Mouse (Mus musculus) MEL-GATA-1-ER (cell line): ENCODE measurements at regions not wholly inside any gene's neighbourhood (a gene's known extent, or its start where the extent isn't known, plus 50 kb on each side); places are given as distances from the start of the nearest gene placed in this dataset.

Source experiments
- DNase-seq: peaks from one replicate; pipeline ENCODE4 v3.0.0-alpha.2; 2012; ENCODE audit warnings: low read depth; ENCODE audit errors: extremely low read depth

GRCm38 (mm10) chr4:29604322-29604721 lies 791.4 kb downstream of the Epha7 start:
- DNase-seq: no peak

- peak; percentile 8 for DNase-seq
Observed at GRCm38 (mm10) chr4:29617910-29618309, 805.0 kb downstream of the Epha7 start.

GRCm38 (mm10) chr4:29644839-29645565 lies 832.1 kb downstream of the Epha7 start:
- DNase-seq: no peak

- no peak for DNase-seq
Observed at GRCm38 (mm10) chr4:29653951-29654350, 841.0 kb downstream of the Epha7 start.

GRCm38 (mm10) chr4:29655606-29656005 lies 842.7 kb downstream of the Epha7 start:
- DNase-seq: no peak

GRCm38 (mm10) chr4:29661140-29662108 lies 848.5 kb downstream of the Epha7 start:
- DNase-seq: no peak

GRCm38 (mm10) chr4:29665561-29665960 lies 852.6 kb downstream of the Epha7 start:
- no peak for DNase-seq

- DNase-seq: no peak
Observed at GRCm38 (mm10) chr4:29694153-29694552, 881.2 kb downstream of the Epha7 start.

- no peak for DNase-seq
Observed at GRCm38 (mm10) chr4:29732513-29732912, 919.6 kb downstream of the Epha7 start.

- no peak for DNase-seq
Observed at GRCm38 (mm10) chr4:29741991-29742390, 929.1 kb downstream of the Epha7 start.

- DNase-seq: no peak
Observed at GRCm38 (mm10) chr4:29742746-29743145, 929.8 kb downstream of the Epha7 start.
